Mouse (Mus musculus) urinary bladder, postnatal 25 days (tissue): ENCODE measurements around the gene Mdfi.
"Not testable (repeated sequence)": the region's sequence is repeated elsewhere in the genome, so short reads cannot be mapped to it uniquely, and the experiment has no call there.

Experiments
- DNase-seq: peaks from one replicate; pipeline ENCODE4 v3.0.0; 2022; ENCODE audit warnings: low spot score

Mdfi gene

GRCm38 (mm10) chr17:47834482-47834767 is at the start of gene Mdfi:
Gene Mdfi (minus strand): TSS chr17:47834691.
- DNase-seq, result peak; percentile 55

- DNase-seq, result no peak
Measured at GRCm38 (mm10) chr17:47883099-47883498, 48.6 kb upstream of the Mdfi start.

- no peak for DNase-seq
Measured at GRCm38 (mm10) chr17:47881330-47881729, 46.8 kb upstream of the Mdfi start.

DNA sequence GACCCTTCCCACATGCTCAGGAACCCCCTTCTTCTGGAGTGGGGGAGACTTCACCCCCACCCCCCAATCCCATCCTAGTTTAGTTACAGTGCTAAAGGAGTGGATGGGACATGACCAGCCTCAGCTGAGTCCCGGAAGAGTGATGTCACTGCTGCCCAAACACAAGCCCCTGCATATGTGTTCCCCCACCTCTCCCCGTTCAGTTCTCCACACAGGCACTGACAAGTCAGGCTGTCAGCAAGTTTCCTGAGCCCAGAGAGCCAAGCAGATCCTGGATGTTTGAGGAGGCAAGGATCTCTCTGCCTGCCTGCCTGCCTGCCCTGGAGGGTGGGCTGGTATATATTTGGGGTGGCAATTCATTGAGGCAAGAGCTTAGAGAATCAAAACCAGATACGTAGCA is 44.7 kb upstream of the Mdfi start:
- no peak for DNase-seq

GRCm38 (mm10) chr17:47878378-47879089 is 44.0 kb upstream of the Mdfi start:
- no peak for DNase-seq

- no peak for DNase-seq
Measured at GRCm38 (mm10) chr17:47877715-47878377, 43.4 kb upstream of the Mdfi start.

GRCm38 (mm10) chr17:47876776-47877714 is 42.6 kb upstream of the Mdfi start:
- no peak for DNase-seq

GRCm38 (mm10) chr17:47873341-47873791 is 38.9 kb upstream of the Mdfi start:
- DNase-seq, result peak; percentile 79

- DNase-seq, result no peak
Measured at GRCm38 (mm10) chr17:47872311-47873011, 38.0 kb upstream of the Mdfi start.

GRCm38 (mm10) chr17:47869874-47870273 is 35.4 kb upstream of the Mdfi start:
- DNase-seq, result no peak

DNA sequence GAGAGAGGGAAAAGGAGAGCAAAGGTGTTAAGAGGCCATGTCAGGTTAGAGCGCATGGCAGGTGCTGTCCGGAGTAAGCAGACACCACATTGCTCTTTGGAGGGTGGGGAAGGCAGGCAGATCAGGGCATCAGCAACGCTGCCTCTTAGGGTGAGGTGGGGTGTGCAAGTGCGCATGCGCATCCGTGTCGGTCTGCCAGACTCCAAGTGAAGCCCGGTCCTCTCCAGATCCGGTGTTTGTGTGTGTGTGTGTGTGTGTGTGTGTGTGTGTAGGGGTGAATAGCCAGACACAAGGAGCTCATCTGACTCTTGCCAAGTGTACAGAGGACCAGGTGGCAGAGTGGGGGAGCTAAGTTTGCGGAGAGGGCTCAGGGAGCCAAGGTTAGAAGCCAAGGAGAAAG is 31.5 kb upstream of the Mdfi start:
- no peak for DNase-seq

DNA sequence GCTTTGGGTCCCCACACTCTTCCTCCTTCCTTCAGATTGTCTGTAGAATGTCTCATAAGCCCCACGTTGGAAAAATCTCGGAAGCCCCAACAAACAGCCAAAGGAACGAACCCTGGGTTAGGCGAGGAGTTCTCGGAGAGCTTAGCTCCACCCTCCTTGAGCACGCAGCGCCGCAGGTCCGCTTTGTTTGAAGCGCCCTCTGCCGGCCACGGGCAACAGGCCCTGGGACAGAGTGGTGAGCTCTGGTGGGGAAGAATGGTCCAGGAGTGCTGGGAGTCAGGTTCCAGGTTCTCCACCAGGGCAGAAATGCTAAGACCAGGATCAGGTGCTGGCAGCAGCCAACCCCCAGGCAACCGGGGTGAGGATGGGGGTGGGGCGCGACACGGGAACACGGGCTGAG is 30.0 kb upstream of the Mdfi start:
- DNase-seq, result peak; percentile 91

DNA sequence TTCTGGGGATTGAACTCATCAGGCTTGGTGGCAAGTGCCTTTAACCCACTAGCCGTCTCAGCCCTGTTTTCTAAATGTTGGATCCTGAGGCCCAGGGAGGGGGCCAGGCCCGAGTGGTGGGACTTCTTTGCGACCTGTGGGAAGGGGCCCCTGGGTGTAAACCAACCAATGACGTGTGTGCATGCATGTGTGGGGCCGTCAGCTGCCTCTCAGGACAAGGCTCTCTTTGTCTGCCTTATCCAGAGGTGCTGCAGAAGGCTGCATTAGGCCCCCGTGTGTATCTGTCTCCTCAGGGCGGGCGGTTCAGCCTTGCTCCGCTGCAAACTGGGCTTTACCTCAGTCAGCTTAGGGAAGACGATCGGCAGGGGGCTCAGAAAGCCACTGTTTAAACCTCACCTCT is 28.9 kb upstream of the Mdfi start:
- no peak for DNase-seq

DNA sequence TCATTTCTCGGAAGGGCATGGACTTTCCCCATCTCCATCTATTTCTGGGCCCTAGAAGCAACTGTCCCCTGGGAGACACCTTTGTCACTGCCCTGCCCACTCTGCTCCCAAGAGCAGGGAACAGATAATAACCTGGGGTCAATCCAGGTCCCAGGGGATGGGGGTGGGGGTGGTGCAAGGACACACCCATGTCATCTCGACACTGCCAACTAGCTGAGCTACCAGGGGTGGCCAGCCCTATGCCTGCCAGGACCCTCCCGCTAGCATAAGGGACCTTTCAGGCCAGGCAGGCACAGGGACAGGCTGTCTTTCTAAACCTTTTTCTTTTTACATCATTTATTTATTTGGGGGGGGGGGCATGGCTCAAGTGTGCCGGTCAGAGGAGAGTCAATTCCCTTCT is 28.5 kb upstream of the Mdfi start:
- no peak for DNase-seq

- DNase-seq, result no peak
Measured at GRCm38 (mm10) chr17:47855544-47855943, 21.1 kb upstream of the Mdfi start.

- no peak for DNase-seq
Measured at GRCm38 (mm10) chr17:47854908-47855307, 20.4 kb upstream of the Mdfi start.

GRCm38 (mm10) chr17:47853760-47854159 is 19.3 kb upstream of the Mdfi start:
- no peak for DNase-seq

DNA sequence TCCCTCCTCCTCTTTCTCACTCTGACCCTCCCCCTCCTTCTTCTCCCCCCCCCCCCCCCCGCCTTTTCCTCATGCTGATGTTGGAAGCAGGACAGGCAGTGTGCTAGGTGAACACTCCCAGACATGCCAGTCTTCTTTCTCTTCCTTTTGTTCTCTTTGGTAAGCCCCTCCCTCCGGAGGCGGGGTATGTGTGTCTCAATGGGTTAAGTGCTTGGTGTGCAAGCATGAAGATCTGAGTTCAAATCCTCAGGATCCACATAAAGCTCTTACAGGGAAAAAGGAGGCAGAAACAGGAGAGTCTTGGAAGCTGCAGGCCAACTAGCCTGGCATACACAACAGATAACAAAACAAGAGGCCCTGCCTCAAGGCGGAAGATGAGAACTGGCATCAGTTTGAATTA is 18.8 kb upstream of the Mdfi start:
- no peak for DNase-seq

GRCm38 (mm10) chr17:47851798-47852360 is 17.4 kb upstream of the Mdfi start:
- DNase-seq, result not testable (repeated sequence)

DNA sequence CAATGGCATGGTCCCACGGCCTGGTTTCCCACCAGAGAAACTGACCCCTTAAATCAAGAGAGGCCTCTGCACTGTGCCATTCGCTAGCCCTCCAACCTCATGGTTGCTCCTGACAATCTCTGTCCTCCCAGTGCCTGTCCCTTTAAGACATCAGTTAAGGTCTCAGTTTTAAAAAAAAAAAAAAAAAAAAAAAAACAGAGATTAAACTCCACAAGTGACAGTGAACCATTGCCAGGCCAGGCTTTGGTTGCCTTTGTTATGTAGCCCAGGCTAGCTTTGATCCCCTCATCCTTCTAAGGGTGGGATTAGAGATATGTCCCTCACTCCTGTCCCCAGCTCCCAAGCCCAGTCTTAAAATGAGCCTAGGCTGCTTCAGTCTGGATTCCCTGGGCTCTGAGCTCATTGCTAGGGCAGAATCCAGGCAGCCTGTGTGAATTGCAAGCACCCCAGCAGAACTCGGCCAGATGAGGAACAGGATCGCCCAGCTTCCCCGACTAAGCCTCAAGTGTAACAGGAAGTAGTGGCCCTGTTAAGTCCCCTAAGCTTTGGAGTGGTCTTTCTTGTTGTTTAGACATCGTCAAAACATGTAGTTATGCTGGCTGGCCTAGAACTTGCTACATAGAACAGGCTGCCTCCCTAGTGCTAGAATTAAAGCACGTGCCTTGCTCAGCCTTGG is 16.3 kb upstream of the Mdfi start:
- no peak for DNase-seq

GRCm38 (mm10) chr17:47850035-47850434 is 15.5 kb upstream of the Mdfi start:
- no peak for DNase-seq
